Mouse (Mus musculus) heart, adult 9 months (tissue): ENCODE data around the gene Arih1.
A peak's percentile ranks its signal among the peaks of the same experiment; 100 is the strongest.
"Not testable (repeated sequence)": the region's sequence is repeated elsewhere in the genome, so short reads cannot be mapped to it uniquely, and the experiment has no call there.

Experiments used
- DNase-seq, 2 experiments: peaks; one replicate each; pipeline ENCODE4 v3.0.0; 2022; ENCODE audit warnings: low spot score in 2 of 2

Arih1 gene

GRCm38 (mm10) chr9:59458997-59459510 lies 27.4 kb downstream of the Arih1 start:
- peak in 1 of 2 experiments; percentile 24 for DNase-seq

- no peak for DNase-seq
Observed at GRCm38 (mm10) chr9:59458416-59458815, 28.0 kb downstream of the Arih1 start.

GRCm38 (mm10) chr9:59457671-59458070 lies 28.7 kb downstream of the Arih1 start:
- DNase-seq = no peak

GRCm38 (mm10) chr9:59455404-59456068 lies 30.9 kb downstream of the Arih1 start:
- DNase-seq = no peak

- no peak for DNase-seq
Observed at GRCm38 (mm10) chr9:59433729-59434128, 52.7 kb downstream of the Arih1 start.

GRCm38 (mm10) chr9:59431626-59432025 lies 54.8 kb downstream of the Arih1 start:
- no peak for DNase-seq

- DNase-seq = no peak
Observed at GRCm38 (mm10) chr9:59420487-59420886, 65.9 kb downstream of the Arih1 start.

- DNase-seq = no peak
Observed at GRCm38 (mm10) chr9:59407271-59407670, 79.1 kb downstream of the Arih1 start.

GRCm38 (mm10) chr9:59389086-59389485 lies 97.3 kb downstream of the Arih1 start:
- peak in 1 of 2 experiments; percentile 23 for DNase-seq

- no peak for DNase-seq
Observed at GRCm38 (mm10) chr9:59388311-59388710, 98.1 kb downstream of the Arih1 start.

- DNase-seq = no peak
Observed at GRCm38 (mm10) chr9:59387461-59387860, 99.0 kb downstream of the Arih1 start.

- no peak for DNase-seq
Observed at GRCm38 (mm10) chr9:59375626-59376025, 110.8 kb downstream of the Arih1 start.

- no peak for DNase-seq
Observed at GRCm38 (mm10) chr9:59369646-59370045, 116.8 kb downstream of the Arih1 start.

- DNase-seq = no peak
Observed at GRCm38 (mm10) chr9:59369220-59369619, 117.2 kb downstream of the Arih1 start.

GRCm38 (mm10) chr9:59360487-59360886 lies 125.9 kb downstream of the Arih1 start:
- not testable (repeated sequence) for DNase-seq

GRCm38 (mm10) chr9:59358041-59358440 lies 128.4 kb downstream of the Arih1 start:
- not testable (repeated sequence) for DNase-seq

- peak; percentile 91 to 92 for DNase-seq
Observed at GRCm38 (mm10) chr9:59353253-59353639, 133.2 kb downstream of the Arih1 start, which contains the start of gene Bbs4. TSS of gene Bbs4 (minus strand) at chr9:59353508.

GRCm38 (mm10) chr9:59352586-59353252 lies 133.7 kb downstream of the Arih1 start:
- peak in 1 of 2 experiments; percentile 1 for DNase-seq

GRCm38 (mm10) chr9:59346176-59346575 lies 140.2 kb downstream of the Arih1 start:
- DNase-seq = no peak

- no peak for DNase-seq
Observed at GRCm38 (mm10) chr9:59340002-59340401, 146.4 kb downstream of the Arih1 start.

- no peak for DNase-seq
Observed at GRCm38 (mm10) chr9:59339107-59339506, 147.3 kb downstream of the Arih1 start.

- no peak for DNase-seq
Observed at GRCm38 (mm10) chr9:59338411-59338810, 148.0 kb downstream of the Arih1 start.
